Mouse (Mus musculus) embryonic facial prominence, embryonic 11.5 days (tissue): ENCODE results near the gene Tbc1d24. TPM values are rescaled to one million over a fixed set of nuclear protein-coding genes. Genes with fewer than 3 reads are reported as not detected.

ENCODE experiments used
- microRNA-seq: library from miRNA; unstranded; fragments of <30 nt; microRNA quantifications from one replicate; pipeline ENCODE4, GENCODE M21; 2016; ENCODE audit warnings: borderline number of aligned reads
- polyA plus RNA-seq: library from polyadenylated mRNA; unstranded; fragments of >200 nt; fragmentation: Nextera tagmentation; extraction: Ambion mirVana; gene quantifications from 2 replicates; pipeline ENCODE4 v1.2.1, GENCODE M21; 2014

The Tbc1d24 gene
- polyA plus RNA-seq, 1 experiment from 2014 or later: 3.7 TPM

Small RNA genes lying within 50 kb of the gene (microRNA-seq; reads per million reads assigned to microRNA genes)
- gene Mir5134 (2.4 reads per million), gene Mir6965 (not detected)

Other genes starting within 250 kb of the Tbc1d24 start
- not detected in 2 replicates for gene Prss30, start 225.0 kb downstream of the Tbc1d24 start, polyA plus RNA-seq
- 0.94 and 1.7 TPM in 2 replicates for gene Prss22, start 207.5 kb downstream of the Tbc1d24 start, polyA plus RNA-seq
- 0.17 TPM in 1 of 2 replicates, not detected in the other for gene Prss27, start 167.4 kb downstream of the Tbc1d24 start, polyA plus RNA-seq
- gene Kctd5, start 132.1 kb downstream of the Tbc1d24 start, polyA plus RNA-seq: 84.3 and 88.8 TPM in 2 replicates
- gene Pdpk1, start 54.6 kb downstream of the Tbc1d24 start, polyA plus RNA-seq: 33.4 and 34.6 TPM in 2 replicates
- 30.6 and 37.5 TPM in 2 replicates for gene Amdhd2, start 41.8 kb downstream of the Tbc1d24 start, polyA plus RNA-seq
- gene Atp6v0c, start 35.9 kb downstream of the Tbc1d24 start, polyA plus RNA-seq: 384 and 433 TPM in 2 replicates
- 6.2 and 7.1 TPM in 2 replicates for gene Ntn3, start 4.0 kb upstream of the Tbc1d24 start, polyA plus RNA-seq
- 16.9 and 21.7 TPM in 2 replicates for gene Tedc2, start 15.3 kb upstream of the Tbc1d24 start, polyA plus RNA-seq
- gene Ccnf, start 45.9 kb upstream of the Tbc1d24 start, polyA plus RNA-seq: 99.6 and 101 TPM in 2 replicates
- 0.38 TPM in 1 of 2 replicates, not detected in the other for gene Abca17, start 145.5 kb upstream of the Tbc1d24 start, polyA plus RNA-seq
- 5.3 and 7.7 TPM in 2 replicates for gene Abca3, start 146.4 kb upstream of the Tbc1d24 start, polyA plus RNA-seq
- 349 and 363 TPM in 2 replicates for gene Rnps1, start 209.0 kb upstream of the Tbc1d24 start, polyA plus RNA-seq
- gene Eci1, start 221.1 kb upstream of the Tbc1d24 start, polyA plus RNA-seq: 74.6 and 77.2 TPM in 2 replicates
- gene Dnase1l2, start 237.5 kb upstream of the Tbc1d24 start, polyA plus RNA-seq: 1.1 TPM in 2 replicates